Mouse (Mus musculus) kidney, postnatal 14 days (tissue): Measurements from ENCODE around the gene Rapsn.

Source experiments
- DNase-seq: peaks from one replicate; pipeline ENCODE4 v3.0.0; 2022; ENCODE audit warnings: mixed read lengths

Gene Rapsn

DNA sequence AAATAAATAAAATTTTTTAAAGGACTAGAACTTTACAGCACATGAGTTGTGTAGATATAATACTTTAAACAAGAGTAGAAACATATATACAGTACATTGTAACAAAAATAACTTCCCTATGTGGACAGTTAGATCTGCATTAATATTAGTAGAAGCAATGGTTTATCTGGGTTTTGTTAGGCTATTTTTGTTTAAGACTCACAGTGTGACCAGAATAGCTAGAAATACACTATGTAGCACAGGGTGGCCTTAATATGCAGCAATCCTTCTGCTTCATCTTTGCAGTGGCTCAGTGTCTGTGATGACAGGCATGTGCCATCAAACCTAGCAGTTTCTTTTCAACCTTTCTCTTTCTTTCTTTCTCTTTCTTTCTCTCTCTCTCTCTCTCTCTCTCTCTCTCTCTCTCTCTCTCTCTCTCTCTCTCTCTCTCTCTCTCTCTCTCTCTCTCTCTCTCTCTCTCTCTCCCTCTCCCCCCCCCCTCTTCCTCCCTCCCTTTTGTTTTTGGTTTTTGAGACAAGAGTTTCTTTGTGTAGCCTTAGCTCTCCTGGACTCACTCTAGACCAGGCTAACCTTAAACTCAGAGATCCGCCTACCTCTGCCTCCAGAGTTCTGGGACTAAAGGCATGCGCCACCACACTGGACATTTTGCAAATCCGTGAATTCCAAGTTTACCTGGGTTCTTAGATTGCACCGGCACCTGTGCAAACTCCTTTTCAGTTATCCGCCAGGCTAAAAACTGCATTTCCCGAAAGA lies 17.9 kb downstream of the Rapsn start:
- DNase-seq, result no peak

DNA sequence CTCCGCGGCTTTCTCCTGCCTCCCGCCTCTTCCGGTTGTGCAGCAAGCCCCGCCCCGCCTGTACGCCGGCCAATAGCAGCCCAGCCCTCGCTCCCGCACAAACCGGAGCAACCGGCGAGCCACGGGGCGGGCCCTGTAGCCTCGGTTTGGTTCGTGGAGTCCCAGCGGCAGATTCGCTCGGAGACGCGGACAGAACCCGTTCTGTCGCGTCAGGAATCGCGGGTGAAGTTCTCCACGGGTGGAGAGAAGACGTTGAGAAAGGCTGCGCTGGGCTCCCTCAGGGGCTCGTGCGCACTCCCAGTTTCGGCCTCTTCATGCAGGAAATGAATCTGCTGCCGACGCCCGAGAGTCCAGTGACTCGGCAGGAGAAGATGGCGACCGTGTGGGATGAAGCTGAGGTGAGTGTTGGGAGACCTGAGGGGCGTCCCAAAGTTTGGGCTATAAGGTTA lies 18.5 kb downstream of the Rapsn start, which contains the start of gene Psmc3:
Gene Psmc3, plus strand, starts transcription at position 76 of the 449 bp plus-strand sequence.
- DNase-seq, result peak; percentile 97

DNA sequence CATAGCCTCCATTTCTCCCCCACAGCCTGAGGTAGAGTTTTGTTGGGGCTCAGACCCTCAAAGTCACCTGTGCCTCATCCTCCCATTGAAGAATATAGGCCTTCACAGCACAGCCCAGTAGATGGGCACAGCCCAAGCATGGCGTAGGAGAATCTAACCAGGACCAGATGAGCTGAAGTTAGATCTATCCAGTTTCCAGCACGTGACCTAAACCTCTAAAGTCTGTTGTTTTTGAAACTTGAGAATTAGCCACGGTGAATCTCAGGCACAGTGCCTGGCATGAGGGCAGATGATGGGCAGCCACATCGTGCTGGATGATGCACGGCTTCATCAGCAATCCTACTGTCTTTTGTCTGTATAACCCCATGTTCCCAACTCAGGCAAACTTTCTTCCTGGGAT lies 23.0 kb downstream of the Rapsn start:
- no peak for DNase-seq

DNA sequence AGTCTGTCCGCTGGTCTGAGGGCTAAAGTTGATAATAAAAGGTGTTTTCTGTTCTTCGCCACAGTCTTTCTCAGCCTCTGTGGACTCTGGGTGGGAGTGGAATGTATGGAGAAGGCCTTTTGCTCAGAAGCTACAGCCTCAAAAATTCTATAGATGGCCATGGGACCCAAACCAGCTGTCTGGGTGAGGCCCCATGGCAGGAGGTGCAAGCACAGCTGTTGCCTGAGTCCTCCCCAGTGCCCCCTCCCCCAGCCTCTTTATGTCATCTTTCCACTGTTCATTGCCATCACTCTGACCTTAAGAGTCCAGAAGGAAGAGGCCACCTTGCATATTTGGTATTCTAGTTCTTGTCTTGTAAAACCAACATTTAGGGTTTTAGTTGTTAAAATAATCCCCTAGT lies 24.0 kb downstream of the Rapsn start:
- no peak for DNase-seq

DNA sequence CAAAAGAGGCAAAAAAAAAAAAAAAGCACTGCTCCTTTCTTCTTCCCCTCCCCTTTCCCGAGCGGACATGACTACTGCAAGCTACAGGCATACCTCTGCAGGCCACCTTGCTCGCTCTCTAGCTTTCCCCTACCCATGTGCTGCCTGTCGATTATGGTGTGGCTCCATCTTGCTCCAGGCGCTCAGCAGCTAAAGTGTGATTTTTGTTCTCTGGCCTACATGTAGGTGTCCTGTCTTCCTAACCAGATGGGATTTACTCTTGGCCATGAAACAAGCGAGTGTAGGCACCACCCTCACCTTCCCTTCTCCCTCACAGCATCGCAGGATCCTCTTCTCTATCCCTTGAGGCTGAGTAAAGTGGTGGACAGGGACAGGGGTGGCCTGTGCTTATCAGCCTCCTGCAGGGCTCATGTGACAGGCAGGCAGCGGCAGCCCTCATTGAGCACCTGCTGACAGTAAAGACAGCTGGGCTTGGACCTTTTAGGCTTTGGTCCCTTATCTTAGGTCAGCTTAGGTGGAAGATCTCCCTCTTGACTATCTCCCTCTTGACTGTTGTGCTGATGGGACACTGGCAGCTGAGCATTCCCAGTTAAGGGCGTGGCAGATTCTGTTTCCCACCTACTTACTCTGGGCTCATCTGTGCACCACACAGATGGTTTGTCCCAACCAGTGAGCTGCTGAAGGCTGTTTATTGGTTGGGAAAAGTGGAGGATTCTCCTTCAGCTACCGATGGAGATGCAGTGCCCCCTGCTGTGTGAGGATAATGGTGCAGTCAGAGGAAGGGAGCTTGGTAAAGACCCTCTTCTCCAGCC lies 25.3 kb downstream of the Rapsn start:
- DNase-seq, result peak; percentile 46

DNA sequence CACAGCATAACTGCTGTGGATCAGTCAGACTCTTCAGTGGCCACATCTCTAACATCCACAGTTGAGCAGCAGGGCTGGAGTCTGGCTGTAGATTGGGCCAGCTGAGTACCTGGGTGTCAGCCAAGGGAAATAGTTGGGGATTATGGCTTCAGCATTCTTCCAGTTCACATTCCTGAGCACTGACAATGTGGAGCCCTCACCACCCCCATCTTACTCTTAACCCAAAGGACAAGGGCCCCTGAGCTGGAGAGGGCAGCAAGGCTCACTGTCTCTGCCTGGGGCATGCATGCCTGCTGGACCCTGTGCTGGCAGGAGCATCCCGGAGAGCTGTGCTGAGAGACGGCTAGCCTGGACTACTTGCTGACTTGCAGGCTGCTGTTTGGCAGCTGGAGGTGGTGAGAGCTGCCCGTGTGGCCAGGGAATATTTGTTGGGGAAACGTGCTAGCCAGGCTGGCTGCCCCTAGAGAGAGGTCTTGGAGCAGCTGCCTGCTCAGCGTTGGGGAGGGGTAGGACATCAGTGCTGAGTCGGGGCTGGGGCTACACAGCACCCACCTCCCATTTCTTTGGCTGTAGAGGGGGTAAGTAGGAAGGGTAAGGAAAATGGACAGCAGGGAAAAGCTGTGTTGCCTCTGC lies 26.5 kb downstream of the Rapsn start:
- peak; percentile 83 for DNase-seq

DNA sequence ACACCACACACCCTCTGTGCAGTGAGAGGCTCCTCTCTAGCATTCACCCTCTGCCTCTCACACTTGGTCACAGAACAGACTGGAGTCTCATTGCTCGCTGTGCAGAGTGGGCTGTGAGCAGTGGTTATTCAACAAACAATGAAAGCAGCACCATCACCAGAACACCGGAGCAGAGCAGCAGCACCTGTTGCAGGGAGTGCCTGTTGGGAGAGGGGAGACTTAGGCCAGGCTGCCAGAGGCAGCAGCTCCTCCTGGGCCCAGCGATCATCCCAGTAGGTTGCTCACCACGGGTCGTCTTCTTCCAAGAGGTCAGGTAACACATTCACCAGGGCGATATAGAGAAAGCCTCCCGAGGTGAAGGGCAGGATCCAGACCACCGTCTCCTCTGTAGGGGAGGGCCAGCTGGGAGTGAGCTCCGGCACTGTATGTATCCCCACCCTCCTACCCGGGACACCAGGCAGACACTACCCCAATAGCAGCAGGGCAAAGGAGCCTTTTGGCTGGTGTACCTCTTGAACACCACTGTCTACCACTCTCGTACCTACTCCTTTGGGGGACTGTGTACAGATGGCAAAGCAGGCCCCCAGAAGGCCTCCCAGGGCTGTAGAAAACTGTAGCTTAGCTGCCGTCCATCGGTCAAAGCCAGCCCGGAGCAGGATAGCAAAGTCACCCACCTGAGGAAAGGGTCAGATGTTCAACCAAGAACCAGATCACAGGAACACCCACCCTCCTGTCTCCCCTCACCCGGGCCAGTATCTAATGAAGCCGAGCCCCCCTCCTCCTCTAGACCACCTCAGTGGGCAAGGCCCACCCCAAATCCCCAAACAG lies 27.6 kb downstream of the Rapsn start:
- DNase-seq, result no peak

DNA sequence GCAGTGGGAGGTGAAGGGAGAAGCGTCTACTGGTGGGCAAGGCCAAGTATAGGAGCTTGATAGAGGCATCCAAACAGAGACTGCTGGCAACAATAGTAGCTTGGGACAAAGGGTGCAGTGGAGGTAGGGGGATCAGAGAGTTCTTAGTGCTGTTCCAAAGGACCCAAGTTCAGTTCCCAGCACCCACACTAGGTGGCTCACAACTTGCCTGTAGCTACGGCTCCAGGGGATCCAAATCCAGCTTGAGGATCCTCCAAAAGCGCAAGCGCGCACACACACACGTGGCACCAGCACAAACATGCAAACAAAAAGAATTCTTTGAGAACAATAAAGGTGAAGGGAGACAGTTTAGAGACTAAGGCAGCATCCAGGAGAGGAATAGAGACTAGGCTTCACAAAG lies 28.8 kb downstream of the Rapsn start:
- DNase-seq, result no peak

DNA sequence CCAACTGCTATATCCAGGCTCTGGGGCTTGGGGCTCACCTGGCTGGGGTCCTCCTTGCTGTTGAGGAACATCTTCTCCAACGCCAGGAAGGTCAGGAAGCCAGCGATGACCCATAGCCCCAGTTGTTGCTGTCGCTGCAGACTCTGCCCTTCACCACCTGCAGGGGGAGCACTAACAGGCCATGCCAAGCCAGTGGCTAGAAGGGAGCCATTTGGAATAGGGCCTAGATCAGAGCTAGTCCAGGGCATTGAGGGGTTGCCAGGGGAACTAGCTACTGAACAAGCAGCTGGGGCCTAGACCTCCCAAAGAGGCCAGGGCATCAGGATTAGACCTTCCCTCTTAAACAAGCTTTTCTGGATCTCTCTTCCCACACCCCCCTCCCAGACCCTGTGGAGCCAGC lies 30.1 kb downstream of the Rapsn start:
- peak; percentile 55 for DNase-seq

DNA sequence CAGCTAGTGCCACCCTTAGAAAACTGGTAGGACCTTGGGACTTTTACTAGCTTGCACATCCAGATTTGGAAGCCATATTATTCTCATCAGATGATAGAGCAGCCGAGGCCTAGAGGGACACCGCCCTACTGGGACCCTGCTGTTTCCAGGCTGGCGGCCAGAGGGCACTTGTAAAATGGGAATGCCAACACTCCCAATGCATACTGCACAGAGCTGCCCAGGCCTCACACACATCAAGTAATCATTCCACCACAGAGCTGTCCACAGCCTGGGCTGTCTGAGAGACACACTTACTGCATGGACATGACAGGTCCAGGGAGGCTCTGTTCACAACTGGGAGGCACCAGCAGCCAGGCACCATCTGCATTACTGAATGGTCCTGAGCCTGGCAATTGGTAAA lies 31.0 kb downstream of the Rapsn start:
- DNase-seq, result no peak

DNA sequence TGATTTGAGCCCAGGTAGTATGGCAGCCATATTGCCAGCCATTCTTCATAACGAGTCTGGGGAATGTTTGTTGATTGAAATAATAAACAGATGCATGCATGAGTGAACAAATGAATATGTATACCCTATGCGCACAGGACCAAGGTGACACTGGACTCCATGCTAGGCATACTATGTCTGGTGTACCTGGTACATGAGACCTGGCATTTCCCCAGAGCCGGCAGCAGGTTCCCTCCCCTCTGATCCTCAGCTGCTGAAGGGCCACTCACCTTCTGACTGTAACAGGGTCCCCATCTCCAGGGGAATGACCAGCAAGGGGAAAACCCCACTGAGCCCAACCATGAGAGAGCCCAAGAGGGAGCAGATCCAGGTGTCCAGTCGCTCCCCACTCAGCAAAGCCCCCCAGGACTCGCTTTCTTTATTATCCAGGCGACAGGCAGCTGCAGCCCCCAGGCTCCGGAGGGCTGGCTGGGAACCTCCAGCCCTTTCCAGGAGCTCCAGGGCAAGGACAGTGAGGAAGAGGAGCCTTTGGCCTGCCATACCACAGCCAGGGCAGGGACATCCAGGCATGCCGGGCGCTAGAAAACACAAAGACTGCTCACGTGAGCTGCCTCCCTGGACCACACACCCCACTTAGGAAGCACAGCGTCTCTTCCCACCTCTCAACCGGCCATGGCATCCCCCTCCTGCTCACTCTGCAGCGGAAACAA lies 32.9 kb downstream of the Rapsn start:
- peak; percentile 44 for DNase-seq

DNA sequence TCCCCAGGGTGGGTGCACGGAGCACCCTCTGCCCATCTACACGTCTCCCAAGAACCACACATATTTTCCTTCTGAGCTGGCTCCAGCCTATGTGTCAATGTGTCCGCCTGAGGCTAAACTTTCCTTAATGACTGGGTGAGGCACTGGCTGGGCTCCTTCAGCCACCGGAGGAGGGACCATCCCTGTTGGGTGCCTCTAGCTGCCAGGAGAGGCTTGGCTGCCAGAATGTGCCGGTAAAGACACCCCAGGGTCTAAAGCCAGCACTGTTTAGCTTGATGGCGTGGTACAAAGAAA lies 33.4 kb downstream of the Rapsn start:
- no peak for DNase-seq

DNA sequence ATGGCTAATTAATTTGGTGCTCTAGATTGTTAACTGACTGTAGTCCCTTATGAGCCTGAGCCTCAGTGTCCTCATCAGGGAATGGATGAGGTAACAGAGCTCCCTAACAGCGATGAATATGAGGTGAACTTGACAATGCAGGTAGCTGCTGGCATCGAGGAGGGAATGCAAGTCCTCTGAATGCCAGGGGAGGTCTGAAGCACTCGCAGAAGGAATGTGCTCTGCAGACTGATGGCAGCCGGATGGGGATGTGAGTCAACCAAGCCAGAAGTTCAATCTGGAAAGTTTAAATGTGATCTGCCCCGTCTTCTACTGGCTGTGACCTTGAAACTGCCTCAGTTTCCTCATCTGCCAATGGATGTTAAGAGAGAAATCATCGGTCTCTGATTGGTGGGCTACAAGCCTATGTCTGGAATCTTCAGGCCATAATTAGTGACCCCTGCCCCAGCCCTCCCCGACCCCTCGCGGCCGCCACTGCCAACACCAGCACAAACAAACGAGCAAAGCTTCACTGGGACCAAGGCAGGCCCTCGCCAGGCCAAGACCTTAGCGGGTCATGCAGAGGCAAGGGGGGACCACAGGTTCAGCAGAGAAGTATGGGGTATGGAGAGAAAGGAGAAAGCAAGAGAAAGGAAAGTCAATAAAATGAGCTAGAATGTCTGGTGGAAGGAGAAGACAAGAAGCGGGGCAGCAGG lies 34.0 kb downstream of the Rapsn start:
- DNase-seq, result peak; percentile 47

DNA sequence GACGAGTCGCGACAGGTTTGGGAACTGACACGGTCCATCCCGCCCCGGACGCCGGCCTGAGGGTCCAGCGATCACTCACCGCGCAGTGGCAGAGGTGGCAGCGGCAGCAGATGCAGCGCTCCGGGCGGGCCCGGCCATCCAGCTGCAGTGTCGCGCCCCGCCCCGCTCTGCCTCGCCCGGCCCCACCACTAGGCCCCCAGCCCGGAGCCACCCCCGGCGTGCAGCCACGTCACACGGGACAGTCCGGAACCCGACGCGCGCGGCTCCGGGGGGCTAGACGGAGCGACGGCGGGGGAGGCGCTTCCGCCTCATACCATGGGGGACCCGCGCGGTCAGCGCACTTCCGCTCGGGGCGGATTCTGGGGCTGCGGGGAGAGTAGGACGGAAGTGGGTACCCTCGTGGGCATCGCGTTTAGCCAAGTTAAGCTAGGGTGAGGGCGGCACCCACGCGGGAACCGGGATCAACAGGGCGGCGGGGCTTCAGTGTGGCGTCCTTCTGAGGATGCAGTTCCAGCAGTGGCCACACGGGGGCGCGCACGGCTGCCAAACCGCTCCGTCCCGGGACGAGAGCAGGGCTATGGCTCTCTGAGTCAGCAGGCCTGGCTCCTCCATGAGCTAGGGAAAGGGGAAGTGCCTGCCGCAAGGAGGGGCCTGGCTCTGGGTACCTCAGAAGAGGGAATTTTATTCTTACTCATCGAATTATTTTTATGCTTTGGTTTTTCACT lies 34.8 kb downstream of the Rapsn start, which contains the start of gene Slc39a13:
Gene Slc39a13, minus strand, starts transcription at position 342 of the 725 bp plus-strand sequence.
- DNase-seq, result peak; percentile 97

DNA sequence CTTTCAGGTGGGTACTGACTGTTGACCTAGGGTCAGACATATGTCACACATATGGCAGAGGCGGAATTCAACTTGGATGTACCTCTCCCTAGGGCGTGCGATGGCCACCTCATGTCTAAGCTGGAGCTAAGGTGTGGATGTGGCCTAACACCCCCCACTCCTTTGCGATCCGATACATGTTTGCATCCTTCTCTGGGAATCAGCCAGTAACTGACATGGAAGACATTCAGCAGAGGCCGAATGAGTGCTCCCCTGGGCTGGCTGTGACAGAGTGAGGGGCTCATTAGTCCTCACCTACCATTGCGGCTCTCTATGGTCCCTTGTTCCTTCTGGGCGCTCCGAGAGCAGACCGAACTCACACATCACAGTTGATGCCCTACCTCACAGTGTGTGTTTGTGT lies 35.6 kb downstream of the Rapsn start:
- DNase-seq, result no peak

DNA sequence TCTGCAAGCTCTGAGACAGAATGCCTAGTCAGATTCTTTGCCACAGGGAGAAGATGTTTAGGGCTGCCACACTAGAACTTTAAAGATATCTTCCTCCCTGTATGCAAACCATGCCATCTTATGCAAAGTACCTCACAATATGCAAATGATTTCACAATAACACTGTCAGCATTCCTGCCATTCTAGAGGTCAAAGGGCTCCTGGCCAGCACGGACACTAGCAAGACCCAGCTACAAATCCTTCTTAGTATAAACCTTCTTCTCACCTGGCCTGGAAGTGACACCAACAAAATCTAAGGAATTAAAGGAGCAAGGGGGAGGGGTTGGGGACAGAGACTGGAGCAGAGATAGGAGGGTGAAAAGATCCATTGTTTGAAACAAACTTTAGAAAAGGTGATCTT lies 36.7 kb downstream of the Rapsn start:
- DNase-seq, result peak; percentile 43

DNA sequence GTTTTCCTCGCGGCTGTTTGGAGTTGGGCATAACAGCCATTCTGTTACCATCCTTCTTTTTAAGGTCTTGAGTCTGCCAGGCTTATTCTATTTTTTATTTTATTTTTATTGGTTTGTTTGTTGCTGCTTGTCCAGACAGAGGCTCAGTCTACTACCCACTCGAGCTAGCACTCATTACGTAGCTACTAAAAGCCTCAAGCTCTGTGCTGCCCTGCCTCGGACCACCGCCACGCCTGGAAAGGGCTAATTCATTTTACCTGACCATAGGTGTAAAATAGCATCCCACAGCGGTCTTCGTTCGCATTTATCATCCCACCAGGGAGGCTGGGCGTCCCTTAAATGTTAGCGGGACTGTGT lies 42.5 kb downstream of the Rapsn start:
- DNase-seq, result no peak

DNA sequence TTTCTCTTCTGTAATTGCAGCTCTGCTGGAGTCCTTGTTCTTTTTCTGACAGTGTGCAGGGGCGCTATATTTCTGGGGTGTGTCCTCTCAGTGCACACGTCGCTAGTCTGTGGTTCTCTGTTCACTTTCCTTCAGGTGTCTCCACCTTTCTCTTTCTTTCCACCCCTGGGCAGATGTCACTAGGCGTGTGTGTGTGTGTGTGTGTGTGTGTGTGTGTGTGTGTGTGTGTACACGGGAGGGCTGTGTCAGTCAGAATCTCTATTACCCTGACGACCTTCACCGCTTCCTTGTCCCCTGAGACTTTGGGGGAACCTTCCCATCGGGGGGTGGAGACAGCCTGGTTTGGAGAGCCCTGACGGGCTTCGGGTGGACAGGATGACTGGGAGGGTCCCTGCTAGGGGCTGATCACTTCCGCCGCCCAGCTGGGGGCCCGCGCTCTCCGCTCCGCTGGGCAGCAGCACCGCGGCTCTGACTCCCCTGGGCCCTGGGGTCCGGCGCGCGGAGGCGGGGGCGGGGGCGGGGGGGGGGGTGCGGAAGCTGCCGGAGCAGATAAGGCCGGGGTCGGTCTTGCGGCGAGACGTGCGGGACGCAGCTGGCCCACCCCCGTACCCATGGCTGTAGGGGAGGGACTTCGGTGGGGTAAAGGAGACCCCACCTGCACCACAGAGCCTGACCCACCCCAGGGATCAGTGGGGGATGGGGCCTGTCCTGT lies 43.0 kb downstream of the Rapsn start:
- DNase-seq, result no peak

DNA sequence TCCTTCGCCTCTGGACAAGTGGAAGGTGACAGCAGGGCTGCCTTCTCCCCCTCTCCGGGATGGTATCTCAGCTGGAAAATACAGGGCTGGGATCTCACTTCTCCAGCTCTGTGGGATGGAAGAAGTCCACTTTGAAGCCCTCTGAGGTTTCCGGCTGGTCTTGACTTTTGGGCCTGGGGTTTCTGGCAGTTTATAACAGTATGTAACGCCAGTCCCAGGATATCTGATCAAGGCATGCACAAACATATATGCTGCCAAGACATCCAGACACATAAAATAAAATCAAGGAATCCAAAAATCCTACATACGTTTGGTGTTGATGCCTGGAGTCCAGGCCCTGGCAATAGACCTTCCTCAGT lies 43.6 kb downstream of the Rapsn start:
- no peak for DNase-seq

DNA sequence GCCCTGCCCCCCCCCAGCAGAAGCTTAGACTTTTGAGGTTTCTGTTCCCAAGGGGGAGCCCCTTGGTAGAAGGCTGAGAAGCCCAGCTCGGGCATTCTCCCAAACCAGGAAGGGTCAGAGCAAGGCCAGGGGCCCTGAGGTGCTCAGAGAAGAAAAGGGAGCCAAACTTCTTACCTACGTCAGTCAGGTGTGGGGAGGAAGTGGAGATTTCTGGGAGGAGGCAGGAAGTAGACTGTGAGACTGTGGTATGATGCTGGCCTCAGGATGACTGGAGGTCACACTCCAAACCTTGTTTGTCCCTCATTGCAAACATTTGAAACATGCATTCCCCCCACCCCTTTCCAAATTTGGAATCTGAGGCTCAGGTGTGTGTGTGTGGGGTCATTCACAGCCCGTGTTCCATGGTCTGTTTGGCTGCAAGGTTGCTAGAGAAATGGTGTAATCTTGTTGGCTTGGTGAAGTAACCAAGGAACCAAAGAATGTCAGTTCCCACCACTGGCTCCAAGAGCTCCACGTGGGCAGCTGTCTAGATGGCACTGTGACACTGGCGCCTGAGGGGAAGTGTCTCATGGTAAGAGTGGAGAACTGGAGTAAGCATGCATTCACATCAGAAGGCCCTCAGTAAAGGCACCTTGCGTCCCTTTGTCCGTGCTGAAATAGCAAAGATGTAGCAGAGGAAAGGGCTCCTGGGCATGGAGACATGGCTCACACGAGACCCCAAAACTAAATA lies 45.5 kb downstream of the Rapsn start:
- no peak for DNase-seq
